Mouse (Mus musculus) induced T-regulatory cell, adult 2 months (primary cell): ENCODE data around the gene Ppp1r3d.

Experiments used
- DNase-seq: peaks from one replicate; pipeline ENCODE4 v3.0.0-alpha.2; 2012; ENCODE audit warnings: low read depth

Gene Ppp1r3d

GRCm38 (mm10) chr2:178413481-178414260, 601 bp downstream of the Ppp1r3d start:
- DNase-seq: no peak

- DNase-seq: no peak
Observed at GRCm38 (mm10) chr2:178413081-178413480, 1.2 kb downstream of the Ppp1r3d start.

- no peak for DNase-seq
Observed at GRCm38 (mm10) chr2:178412598-178412997, 1.7 kb downstream of the Ppp1r3d start.

- no peak for DNase-seq
Observed at GRCm38 (mm10) chr2:178410286-178410685, 4.0 kb downstream of the Ppp1r3d start.

GRCm38 (mm10) chr2:178409024-178409423, 5.2 kb downstream of the Ppp1r3d start:
- no peak for DNase-seq

- DNase-seq: no peak
Observed at GRCm38 (mm10) chr2:178407053-178407815, 7.0 kb downstream of the Ppp1r3d start, which contains the start of gene Sycp2. Gene Sycp2 (minus strand): TSS chr2:178407685.
